Mouse (Mus musculus) ES-E14 (cell line): ENCODE results near the gene Heca.

Source experiments
- MAFK ChIP-seq: IDR thresholded peaks from 2 replicates; pipeline ENCODE4 v1.6.1; 2014; ENCODE audit warnings: mild to moderate bottlenecking, low read depth, low read length, inconsistent platforms; ENCODE audit not compliant: insufficient read depth
- ZC3H11A ChIP-seq: IDR thresholded peaks from 2 replicates; pipeline ENCODE4 v1.6.1; 2012; ENCODE audit warnings: low read depth, mild to moderate bottlenecking, inconsistent platforms, low read length, borderline replicate concordance
- ZNF384 ChIP-seq: IDR thresholded peaks from 2 replicates; pipeline ENCODE4 v1.6.1; 2012; ENCODE audit warnings: low read depth, low read length, inconsistent platforms

GRCm38 (mm10) chr10:17933622-17934021, 14.2 kb downstream of the Heca start:
- TF ChIP-seq MAFK (no peak), ZNF384 (no peak), ZC3H11A (no peak)
